Mouse (Mus musculus): ENCODE results near the gene BC051142.

DNA sequence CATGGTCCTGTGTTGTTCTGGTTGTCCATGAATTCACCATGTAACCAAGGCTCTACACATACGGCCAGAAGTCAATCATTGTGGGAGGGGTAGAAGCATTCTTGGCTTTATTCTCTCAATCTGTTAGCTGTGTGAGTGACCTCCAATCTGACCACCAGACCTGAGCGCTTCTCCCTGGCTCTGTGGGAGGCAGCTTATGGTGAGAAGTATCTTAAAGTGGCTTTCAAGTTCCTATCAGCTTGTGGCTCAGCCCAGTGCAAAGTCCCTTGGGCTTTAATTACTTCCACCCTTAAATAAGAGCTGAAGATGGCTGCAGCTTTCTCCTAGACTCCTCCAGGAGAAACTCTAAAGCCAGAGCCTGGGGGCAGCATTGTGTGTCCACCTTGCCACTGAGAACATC is 21.8 kb upstream of the BC051142 start, which contains the start of gene Btnl1:
- no peak for TF ChIP-seq CTCF (IDR thresholded peaks at IDR 0.05; ENCODE audit: extremely low read depth, insufficient read depth, insufficient read length, insufficient replicate concordance)
- no peak for TF ChIP-seq POLR2A (IDR thresholded peaks at IDR 0.05; ENCODE audit: low read depth, low read length)
